Mouse (Mus musculus): Measurements from ENCODE around the gene Bcan. TPM values are rescaled to one million over a fixed set of nuclear protein-coding genes. Genes with fewer than 3 reads are reported as not detected.

The Bcan gene
- polyA plus RNA-seq, 1 experiment from 2014 or later: 1.7 TPM

- H3K4me1 ChIP-seq: peaks cover 79% of the 10 kb centered on the region
- no peak; the same call in 1 of the 2 replicates for ATAC-seq (ENCODE audit: low FRiP score)
- H3K27me3 ChIP-seq: 0 out of 2 replicates have a peak, but pooled peaks cover 4% of the 10 kb centered on the region
- peak overlapping the region; percentile 72 for H3K4me2 ChIP-seq
- 1% methylated on average over 26 of the region's 26 CpGs for WGBS
- H3K27ac ChIP-seq: peak overlapping the region; percentile 47
- peaks cover 5% of the 10 kb centered on the region for H3K36me3 ChIP-seq (replicated peaks)
- H3K9me3 ChIP-seq: no peaks in the 10 kb centered on the region
- H3K4me3 ChIP-seq (replicated peaks): peak overlapping the region; percentile 42
- H3K9ac ChIP-seq: peak overlapping the region; percentile 59
Measured at GRCm38 (mm10) chr3:87947056-87947810, 52.8 kb downstream of the Bcan start.

DNA sequence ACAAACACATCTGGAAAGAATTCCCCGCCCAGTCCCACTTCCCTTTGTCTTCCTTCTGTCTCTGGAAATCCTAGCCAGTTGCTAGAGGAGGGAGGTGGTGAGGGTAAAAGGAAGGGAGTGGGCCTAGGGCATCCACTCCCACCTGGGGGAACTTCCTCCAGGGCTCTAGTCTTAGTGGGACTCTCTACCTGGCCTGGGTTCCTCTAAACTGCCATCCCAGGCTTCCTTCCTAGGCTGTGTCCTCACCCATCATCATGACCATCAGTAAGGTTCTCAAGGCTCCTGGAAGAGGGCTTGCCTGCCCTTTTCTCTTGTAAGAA, 53.5 kb downstream of the Bcan start:
- H3K27ac ChIP-seq: peak overlapping the region; percentile 47
- H3K27me3 ChIP-seq: 0 out of 2 replicates have a peak, but pooled peaks cover 3% of the 10 kb centered on the region
- H3K9me3 ChIP-seq: no peaks in the 10 kb centered on the region
- WGBS: no CpG with 5 or more reads among the region's 1 CpGs
- no peak overlapping the region for H3K9ac ChIP-seq
- no peak overlapping the region for H3K4me3 ChIP-seq (replicated peaks)
- ATAC-seq (ENCODE audit: low FRiP score): no peak
- H3K36me3 ChIP-seq (replicated peaks): peaks cover 12% of the 10 kb centered on the region
- peak overlapping the region; percentile 72 for H3K4me2 ChIP-seq
- H3K4me1 ChIP-seq: peaks cover 72% of the 10 kb centered on the region

GRCm38 (mm10) chr3:87945781-87946540, 54.1 kb downstream of the Bcan start:
- Histone ChIP-seq H3K4me2 (peak overlapping the region; percentile 72; the same call in 1 of the 2 replicates), H3K9ac (no peak overlapping the region), H3K36me3 (replicated peaks) (peaks cover 18% of the 10 kb centered on the region), H3K27ac (peak overlapping the region; percentile 47), H3K4me3 (replicated peaks) (no peak overlapping the region), H3K4me1 (peaks cover 66% of the 10 kb centered on the region), H3K27me3 (no peaks in the 10 kb centered on the region), H3K9me3 (no peaks in the 10 kb centered on the region)
- WGBS: 5% methylated on average over 12 of the region's 12 CpGs
- 0 out of 2 replicates have a peak, but pooled peaks have one; percentile 27 for ATAC-seq (ENCODE audit: low FRiP score)

DNA sequence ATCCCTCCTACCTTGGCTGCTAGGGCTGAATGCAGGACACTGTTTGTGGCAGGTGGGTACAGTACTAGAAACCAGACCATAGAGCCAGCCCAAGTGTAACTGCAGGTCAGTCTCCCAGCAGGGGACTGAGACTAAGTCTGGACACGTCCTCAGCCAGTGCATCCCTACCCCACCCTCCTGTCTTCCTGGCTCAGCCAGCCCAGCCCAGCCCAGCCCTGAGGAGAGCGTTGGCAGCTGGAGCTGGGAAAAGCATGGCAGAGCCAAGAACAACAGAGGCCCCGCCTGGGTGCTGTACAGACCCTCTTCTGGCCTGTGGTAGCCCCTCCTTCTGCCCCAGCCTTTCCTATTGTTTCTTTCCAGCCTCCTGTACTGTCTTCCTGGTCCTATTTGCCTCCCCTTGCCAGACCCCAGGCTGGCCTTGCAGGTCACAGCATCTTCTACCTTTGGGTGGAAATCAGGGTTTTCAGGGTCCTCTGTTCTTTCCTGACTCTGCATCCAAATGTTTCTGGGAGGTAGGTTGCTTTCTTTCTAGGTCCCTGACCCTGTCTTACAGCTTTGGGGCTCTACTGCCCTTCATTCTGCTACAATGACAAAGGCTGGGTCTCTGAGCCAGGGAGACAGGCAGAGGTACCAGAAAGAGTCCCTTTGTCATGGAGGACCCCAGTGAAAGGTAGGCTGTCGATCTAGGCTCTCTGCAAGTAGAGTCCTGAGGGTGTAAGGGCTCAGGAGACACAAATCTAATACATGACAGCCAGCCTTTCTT, 55.0 kb downstream of the Bcan start:
- 13% methylated on average over 4 of the region's 4 CpGs for WGBS
- ATAC-seq (ENCODE audit: low FRiP score): 0 out of 2 replicates have a peak, but pooled peaks have one; percentile 22
- Histone ChIP-seq H3K4me3 (replicated peaks) (no peak overlapping the region), H3K4me1 (peaks cover 57% of the 10 kb centered on the region), H3K9me3 (no peaks in the 10 kb centered on the region), H3K9ac (no peak overlapping the region), H3K27ac (peak overlapping the region; percentile 47), H3K36me3 (replicated peaks) (peaks cover 25% of the 10 kb centered on the region), H3K4me2 (no peak overlapping the region), H3K27me3 (no peaks in the 10 kb centered on the region)

- Histone ChIP-seq H3K27ac (no peak overlapping the region), H3K9ac (no peak overlapping the region), H3K4me1 (peaks cover 43% of the 10 kb centered on the region), H3K4me2 (no peak overlapping the region), H3K27me3 (no peaks in the 10 kb centered on the region), H3K9me3 (no peaks in the 10 kb centered on the region), H3K36me3 (replicated peaks) (peaks cover 39% of the 10 kb centered on the region), H3K4me3 (replicated peaks) (no peak overlapping the region)
- WGBS: 85% methylated on average over 7 of the region's 7 CpGs
- ATAC-seq (ENCODE audit: low FRiP score): no peak
Measured at GRCm38 (mm10) chr3:87943586-87943985, 56.4 kb downstream of the Bcan start.

DNA sequence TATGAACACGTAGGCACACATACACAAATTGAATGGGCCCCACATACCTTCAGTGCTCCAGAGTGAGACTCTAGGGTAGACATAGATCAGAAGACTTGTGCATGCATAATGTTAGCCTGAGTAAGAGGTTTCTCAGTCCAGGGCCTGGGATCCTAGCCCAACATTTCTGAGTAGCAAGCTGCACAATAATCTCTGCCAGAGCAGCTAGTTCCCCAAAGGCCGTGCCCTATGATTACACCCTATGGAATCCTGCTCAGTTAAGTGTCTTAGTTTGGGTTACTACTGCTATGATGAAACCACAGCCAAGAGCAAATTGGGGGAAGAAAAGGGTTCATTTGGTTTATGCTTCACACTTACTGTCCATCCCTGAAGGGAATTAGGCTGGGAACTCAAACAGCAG, 57.6 kb downstream of the Bcan start:
- peaks cover 32% of the 10 kb centered on the region for H3K4me1 ChIP-seq
- no peaks in the 10 kb centered on the region for H3K9me3 ChIP-seq
- no peak overlapping the region for H3K4me3 ChIP-seq (replicated peaks)
- WGBS: 87% methylated on average over 2 of the region's 2 CpGs
- H3K27ac ChIP-seq: no peak overlapping the region
- H3K4me2 ChIP-seq: no peak overlapping the region
- peaks cover 49% of the 10 kb centered on the region for H3K36me3 ChIP-seq (replicated peaks)
- no peak overlapping the region for H3K9ac ChIP-seq
- no peaks in the 10 kb centered on the region for H3K27me3 ChIP-seq
- ATAC-seq (ENCODE audit: low FRiP score): no peak

DNA sequence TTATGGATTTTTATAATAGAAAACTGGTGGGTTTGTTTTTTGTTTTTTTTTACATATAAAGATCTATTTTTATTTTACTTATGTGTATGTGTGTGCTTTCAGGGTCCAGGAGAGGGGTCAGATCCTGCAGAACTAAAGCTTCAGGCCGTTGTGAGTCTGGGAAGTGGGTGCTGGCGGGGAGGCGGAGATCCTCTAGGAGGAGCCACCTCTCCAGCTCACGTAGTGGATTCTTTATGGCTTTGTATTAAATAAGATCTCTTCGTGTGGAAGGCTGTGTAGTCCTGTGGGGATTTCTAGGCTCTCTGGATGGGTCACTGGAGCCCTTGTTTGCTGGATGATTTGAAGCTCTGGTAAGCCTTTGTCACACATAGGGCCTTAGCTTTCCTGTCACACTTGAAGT, 59.4 kb downstream of the Bcan start:
- Histone ChIP-seq H3K4me3 (replicated peaks) (no peak overlapping the region), H3K4me1 (peaks cover 18% of the 10 kb centered on the region), H3K9ac (no peak overlapping the region), H3K4me2 (no peak overlapping the region), H3K36me3 (replicated peaks) (peaks cover 60% of the 10 kb centered on the region), H3K9me3 (no peaks in the 10 kb centered on the region), H3K27me3 (no peaks in the 10 kb centered on the region), H3K27ac (no peak overlapping the region)
- 56% methylated on average over 5 of the region's 5 CpGs for WGBS
- no peak for ATAC-seq (ENCODE audit: low FRiP score)

Other genes starting within 250 kb of the Bcan start
- 1.1 and 1.4 TPM in 2 replicates for gene Ntrk1, start 205.1 kb downstream of the Bcan start, polyA plus RNA-seq (2016; fragmentation: Nextera tagmentation; extraction: Ambion mirVana)
- gene Insrr, start 203.3 kb downstream of the Bcan start, polyA plus RNA-seq (2016; fragmentation: Nextera tagmentation; extraction: Ambion mirVana): 0.65 and 1.0 TPM in 2 replicates
- 5.7 and 6.8 TPM in 2 replicates for gene Pear1, start 175.9 kb downstream of the Bcan start, polyA plus RNA-seq (2016; fragmentation: Nextera tagmentation; extraction: Ambion mirVana)
- not detected in 2 replicates for gene Sh2d2a, start 153.5 kb downstream of the Bcan start, polyA plus RNA-seq (2016; fragmentation: Nextera tagmentation; extraction: Ambion mirVana)
- 15.8 and 15.9 TPM in 2 replicates for gene Prcc, start 114.6 kb downstream of the Bcan start, polyA plus RNA-seq (2016; fragmentation: Nextera tagmentation; extraction: Ambion mirVana)
- gene Hdgf, start 93.9 kb downstream of the Bcan start, polyA plus RNA-seq (2016; fragmentation: Nextera tagmentation; extraction: Ambion mirVana): 251 and 295 TPM in 2 replicates
- 75.8 and 86.1 TPM in 2 replicates for gene Mrpl24, start 80.7 kb downstream of the Bcan start, polyA plus RNA-seq (2016; fragmentation: Nextera tagmentation; extraction: Ambion mirVana)
- 80.5 and 88.2 TPM in 2 replicates for gene Isg20l2, start 69.9 kb downstream of the Bcan start, polyA plus RNA-seq (2016; fragmentation: Nextera tagmentation; extraction: Ambion mirVana)
- 20.5 and 23.7 TPM in 2 replicates for gene Rrnad1, start 69.5 kb downstream of the Bcan start, polyA plus RNA-seq (2016; fragmentation: Nextera tagmentation; extraction: Ambion mirVana)
- gene Crabp2, start 51.6 kb downstream of the Bcan start, polyA plus RNA-seq (2016; fragmentation: Nextera tagmentation; extraction: Ambion mirVana): 246 TPM in 2 replicates
- gene Nes, start 29.2 kb downstream of the Bcan start, polyA plus RNA-seq (2016; fragmentation: Nextera tagmentation; extraction: Ambion mirVana): 148 and 162 TPM in 2 replicates
- gene Hapln2, start 27.4 kb upstream of the Bcan start, polyA plus RNA-seq (2016; fragmentation: Nextera tagmentation; extraction: Ambion mirVana): not detected in 2 replicates
- gene Gpatch4, start 42.9 kb upstream of the Bcan start, polyA plus RNA-seq (2016; fragmentation: Nextera tagmentation; extraction: Ambion mirVana): 31.4 and 32.0 TPM in 2 replicates
- 121 and 132 TPM in 2 replicates for gene Naxe, start 58.3 kb upstream of the Bcan start, polyA plus RNA-seq (2016; fragmentation: Nextera tagmentation; extraction: Ambion mirVana)
- 0.08 and 0.14 TPM in 2 replicates for gene Ttc24, start 78.1 kb upstream of the Bcan start, polyA plus RNA-seq (2016; fragmentation: Nextera tagmentation; extraction: Ambion mirVana)
- 24.9 and 27.3 TPM in 2 replicates for gene Iqgap3, start 81.7 kb upstream of the Bcan start, polyA plus RNA-seq (2016; fragmentation: Nextera tagmentation; extraction: Ambion mirVana)
- 17.7 and 20.3 TPM in 2 replicates for gene Mef2d, start 142.1 kb upstream of the Bcan start, polyA plus RNA-seq (2016; fragmentation: Nextera tagmentation; extraction: Ambion mirVana)